Mouse (Mus musculus): ENCODE measurements around the gene Golgb1.

Gene Golgb1

GRCm38 (mm10) chr16:36943591-36943990 is 68.7 kb downstream of the Golgb1 start:
- DNase-seq (ENCODE audit: low spot score) = no peak

GRCm38 (mm10) chr16:36944895-36945424 is 70.0 kb downstream of the Golgb1 start:
- DNase-seq (ENCODE audit: low spot score) = no peak

- DNase-seq (ENCODE audit: low spot score) = no peak
These were observed 71.7 kb downstream of the Golgb1 start for GRCm38 (mm10) chr16:36946459-36947159.

GRCm38 (mm10) chr16:36947646-36948197 is 72.8 kb downstream of the Golgb1 start:
- no peak for DNase-seq (ENCODE audit: low spot score)

- no peak for DNase-seq (ENCODE audit: low spot score)
These were observed 74.8 kb downstream of the Golgb1 start for GRCm38 (mm10) chr16:36949614-36950336.

- DNase-seq (ENCODE audit: low spot score) = no peak
These were observed 76.1 kb downstream of the Golgb1 start for GRCm38 (mm10) chr16:36951029-36951428.

- no peak for DNase-seq (ENCODE audit: low spot score)
These were observed 80.2 kb downstream of the Golgb1 start for GRCm38 (mm10) chr16:36955106-36955505.

GRCm38 (mm10) chr16:36963415-36963814 is 88.5 kb downstream of the Golgb1 start:
- no peak for DNase-seq (ENCODE audit: low spot score)

GRCm38 (mm10) chr16:36979127-36979526 is 104.2 kb downstream of the Golgb1 start:
- DNase-seq (ENCODE audit: low spot score) = no peak
